Mouse (Mus musculus) adrenal gland, postnatal 14 days (tissue): ENCODE data around the gene Schip1. TPM values are rescaled to one million over a fixed set of nuclear protein-coding genes. Genes with fewer than 3 reads are reported as not detected.

Experiments used
- DNase-seq: peaks from one replicate; pipeline ENCODE4 v3.0.0; 2021; ENCODE audit warnings: mixed read lengths
- total RNA-seq: library from RNA; stranded (reverse); gene quantifications from 2 replicates; pipeline ENCODE4 v1.2.3, GENCODE M21; 2021

The Schip1 gene
- total RNA-seq, 1 experiment from 2014 or later, result 15.8 TPM

DNA sequence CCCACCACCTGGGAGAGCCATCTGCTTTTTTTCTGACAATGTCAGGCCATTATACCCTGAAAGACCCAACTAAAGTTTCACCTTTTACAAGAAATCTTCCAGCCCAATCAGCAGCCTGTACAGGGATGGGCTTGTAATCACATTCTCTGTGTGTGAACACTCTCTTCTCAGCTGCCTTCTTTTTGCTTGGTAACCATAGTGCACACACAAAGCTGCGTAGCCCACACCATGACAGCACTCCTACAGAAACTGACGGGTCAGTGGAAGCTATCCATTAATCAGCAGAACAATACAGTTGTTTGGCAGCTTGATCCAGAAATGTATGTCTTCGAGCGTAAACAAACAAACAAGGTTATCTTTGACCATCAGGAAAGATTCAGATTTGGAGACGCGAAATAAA lies 205.6 kb downstream of the Schip1 start:
- no peak for DNase-seq

DNA sequence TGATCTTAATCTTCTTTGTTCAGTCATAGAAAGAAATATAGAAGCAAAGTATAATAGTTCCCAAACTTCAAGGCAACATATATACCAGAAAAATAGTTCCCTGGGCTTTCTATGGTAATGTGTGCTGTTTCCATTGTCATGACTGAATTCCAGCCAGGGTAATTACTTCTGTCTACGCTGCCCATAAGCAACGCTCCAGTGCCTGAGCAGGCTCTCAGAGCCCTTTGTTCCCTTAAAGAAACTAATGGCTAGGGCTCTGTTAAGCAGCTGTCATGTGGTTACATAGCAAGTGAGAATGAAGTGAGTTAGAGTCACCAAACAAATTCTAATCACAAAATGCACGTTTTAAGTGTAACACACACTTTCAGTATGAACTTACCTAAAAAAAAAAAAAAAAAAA lies 206.9 kb downstream of the Schip1 start:
- DNase-seq, result no peak

DNA sequence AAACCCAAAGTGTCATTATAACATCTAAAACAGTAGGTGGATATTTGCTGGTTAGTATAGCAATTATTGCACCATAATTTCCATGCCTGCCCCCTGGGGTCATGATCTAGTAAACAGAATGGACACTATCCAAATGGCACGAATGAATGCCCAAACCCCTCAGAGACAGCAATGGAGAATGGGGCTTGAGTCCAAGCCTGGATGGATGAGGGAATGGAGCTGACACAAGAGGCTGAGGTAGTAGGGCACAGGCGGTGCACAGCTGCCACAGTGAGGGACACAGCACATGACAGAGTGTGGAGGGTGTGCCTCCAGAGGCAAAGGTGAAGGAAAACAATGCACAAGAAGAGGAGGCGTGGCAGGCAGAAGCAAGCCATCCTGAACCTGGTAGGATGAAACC lies 207.3 kb downstream of the Schip1 start:
- DNase-seq, result peak; percentile 5

DNA sequence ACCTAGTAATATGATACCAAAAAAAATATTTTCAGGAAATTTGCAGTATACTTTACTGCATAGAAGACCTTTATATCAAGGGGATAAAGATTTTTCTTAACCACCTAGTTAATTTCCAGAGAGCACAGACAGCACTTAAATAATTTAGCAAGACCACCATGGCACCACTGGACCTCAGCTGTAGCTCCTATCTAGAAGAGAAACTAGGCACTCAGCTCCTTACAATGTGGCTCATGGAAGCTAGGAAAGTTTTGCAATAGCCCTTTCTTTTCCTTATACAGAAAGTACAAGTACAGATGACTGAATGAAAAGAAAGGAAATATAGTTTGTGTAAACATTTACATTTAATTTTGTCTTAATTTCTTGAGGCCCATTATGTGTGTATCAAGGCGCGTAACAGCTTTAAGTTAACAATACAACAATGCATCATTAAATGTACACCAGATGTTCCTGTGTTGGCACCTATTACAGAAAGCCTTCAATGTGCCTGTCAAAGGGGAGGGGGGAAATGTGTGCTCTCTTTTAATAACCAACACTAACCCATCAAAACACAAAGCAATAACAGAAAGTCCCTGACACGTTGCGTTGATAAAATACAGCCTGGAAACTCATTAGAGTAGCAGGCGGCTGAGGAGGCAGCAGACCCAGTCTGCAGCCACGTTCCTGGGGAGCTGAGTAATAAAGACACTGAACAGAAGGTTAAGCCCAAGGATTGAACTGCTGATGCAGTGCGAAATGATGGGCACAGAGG lies 218.4 kb downstream of the Schip1 start:
- DNase-seq, result no peak

DNA sequence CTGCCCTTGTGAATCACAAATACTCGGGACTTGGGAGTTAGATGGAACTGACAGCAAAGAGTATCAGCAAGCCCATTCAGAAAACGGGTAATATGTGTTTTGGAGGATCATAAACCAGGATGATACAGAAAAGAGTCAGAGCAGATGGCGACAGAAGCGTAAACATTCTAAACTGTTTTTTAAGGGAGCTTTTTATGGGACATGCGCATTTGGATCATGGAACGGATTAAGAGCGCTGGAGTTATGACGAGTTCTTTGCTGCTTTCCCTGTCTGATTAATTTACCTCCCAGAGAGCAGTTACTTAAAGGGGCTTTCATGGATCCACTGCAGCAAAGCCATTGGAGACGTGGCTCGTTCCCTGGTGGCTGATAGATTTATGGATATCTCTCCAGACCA lies 219.0 kb downstream of the Schip1 start:
- DNase-seq, result no peak

DNA sequence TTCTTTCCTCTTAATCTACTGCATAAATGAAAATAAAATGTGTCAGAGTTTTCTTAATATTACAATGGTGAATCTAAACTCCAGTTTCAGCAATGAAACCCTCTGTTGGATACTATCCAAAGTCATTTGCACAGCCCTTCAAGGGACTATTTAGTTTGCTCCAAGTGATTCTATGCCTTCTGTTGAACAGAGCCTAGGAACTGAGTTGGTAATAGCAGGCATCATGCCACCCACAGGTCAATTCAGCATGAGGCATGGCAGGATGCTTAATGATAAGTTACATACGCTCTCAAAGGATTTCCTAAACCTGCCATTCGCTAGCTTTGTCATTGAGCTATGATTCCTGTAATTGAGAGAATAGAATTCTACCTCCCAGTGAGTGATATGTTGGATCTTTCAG lies 219.9 kb downstream of the Schip1 start:
- DNase-seq, result no peak

DNA sequence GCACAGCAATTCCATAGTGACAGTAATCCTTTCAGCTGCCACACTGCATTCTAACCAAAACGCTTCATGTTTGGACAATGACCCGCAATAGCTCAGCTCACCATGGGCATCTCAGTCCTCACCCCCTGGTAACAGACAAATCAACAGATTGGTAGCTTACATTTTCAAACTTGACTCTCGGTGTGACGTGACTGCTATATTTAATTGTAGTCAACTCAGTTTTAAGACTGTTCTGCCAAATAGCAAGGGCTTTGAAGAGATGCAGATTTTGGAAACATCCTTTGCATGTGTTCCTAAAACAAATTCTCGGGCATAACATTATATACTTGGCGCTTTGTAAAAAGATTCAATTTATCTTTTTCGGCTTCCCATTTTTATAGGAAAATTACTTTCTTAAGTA lies 232.2 kb downstream of the Schip1 start:
- DNase-seq, result no peak

DNA sequence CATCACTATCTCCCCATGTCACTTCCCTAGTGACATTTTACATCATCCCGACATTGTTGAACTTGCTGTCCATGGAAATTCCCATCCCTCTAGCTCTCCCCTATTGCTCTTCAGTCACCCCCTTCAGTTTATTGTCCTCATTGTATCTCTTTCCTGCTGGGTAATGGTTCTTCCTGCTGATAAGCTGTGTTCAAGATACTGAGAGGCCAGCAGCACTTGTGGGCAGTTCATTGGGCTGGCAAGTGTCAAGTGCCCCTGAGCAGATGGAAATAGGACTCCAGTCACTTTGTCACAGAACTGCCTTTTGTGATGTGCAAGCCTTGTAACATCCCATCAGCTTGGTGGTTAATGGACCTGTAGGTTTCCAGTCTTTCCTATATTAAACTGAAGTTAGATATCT lies 241.0 kb downstream of the Schip1 start:
- no peak for DNase-seq

DNA sequence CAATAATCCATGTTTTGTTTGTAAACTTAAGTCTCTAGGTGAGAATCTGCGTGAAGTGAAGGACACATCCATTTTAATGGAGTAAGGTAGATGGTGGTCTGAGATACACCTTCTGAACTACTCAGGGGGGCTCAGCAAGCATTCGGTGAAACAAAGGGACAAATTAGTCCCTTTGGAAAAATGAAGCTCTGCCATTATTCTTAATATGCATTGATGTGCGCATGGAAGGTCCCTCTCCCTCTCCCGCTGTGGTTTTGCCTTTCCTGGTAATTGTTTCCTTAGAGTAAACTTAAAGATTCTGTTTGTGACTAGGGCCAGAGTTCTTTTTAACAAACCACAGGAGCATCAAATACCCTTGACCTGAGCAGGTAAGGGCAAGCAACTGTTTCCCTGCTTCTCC lies 242.1 kb downstream of the Schip1 start:
- no peak for DNase-seq

DNA sequence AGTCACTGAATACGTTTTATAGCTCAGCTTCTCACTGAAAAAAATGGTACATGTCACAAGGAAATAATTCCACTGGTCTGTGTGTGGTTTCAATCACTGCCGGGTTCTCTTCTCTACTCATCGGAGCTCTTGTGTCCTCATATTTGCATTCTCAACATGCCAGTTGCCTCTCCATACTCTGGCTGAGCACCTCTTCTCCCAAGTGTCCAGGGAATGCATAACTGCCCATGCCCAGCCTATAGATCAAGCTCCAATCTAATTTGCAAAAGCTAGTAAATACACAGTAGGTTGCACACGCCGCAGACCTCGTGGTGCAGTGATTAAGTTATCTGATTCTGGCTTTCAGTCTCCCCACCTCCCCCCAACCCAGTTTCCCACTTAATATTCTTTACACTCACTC lies 261.0 kb downstream of the Schip1 start:
- no peak for DNase-seq

DNA sequence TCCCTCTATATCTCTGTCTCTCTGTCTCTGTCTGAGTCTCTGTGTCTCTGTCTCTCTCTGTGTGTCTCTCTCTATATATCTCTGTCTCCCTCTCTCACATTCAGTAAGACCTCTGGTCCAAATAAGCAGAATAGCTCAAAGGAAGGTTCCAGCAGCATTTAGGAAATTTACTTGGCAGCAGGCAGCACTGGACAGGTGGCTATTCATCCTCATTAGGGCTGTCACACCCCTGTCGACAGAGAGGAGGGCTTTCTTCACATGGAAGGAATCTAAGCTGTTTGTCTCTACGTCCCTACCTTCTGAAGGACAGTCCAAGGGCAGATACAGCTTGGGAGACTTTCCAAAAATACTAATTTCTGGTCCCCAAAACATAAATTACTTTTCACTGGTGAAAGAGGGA lies 267.9 kb downstream of the Schip1 start:
- no peak for DNase-seq

DNA sequence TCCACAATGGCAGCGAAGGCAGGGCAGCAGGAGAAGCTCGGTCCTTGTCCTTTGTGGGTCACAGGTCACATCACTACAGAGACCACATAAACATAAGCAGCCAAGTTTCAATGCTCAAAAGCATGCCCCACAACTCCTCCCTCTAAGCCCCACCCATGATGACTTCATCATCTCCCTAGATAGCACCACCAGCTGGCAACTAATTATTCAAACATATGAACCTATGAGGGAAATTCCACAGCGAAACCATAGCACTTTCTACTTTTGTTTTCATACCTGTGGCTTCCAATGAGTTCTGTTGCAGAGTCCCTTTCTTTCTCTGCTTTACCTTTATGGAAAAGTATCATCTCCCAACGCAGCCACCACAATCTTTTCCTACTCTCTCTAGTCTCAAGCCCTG lies 270.9 kb downstream of the Schip1 start:
- no peak for DNase-seq

DNA sequence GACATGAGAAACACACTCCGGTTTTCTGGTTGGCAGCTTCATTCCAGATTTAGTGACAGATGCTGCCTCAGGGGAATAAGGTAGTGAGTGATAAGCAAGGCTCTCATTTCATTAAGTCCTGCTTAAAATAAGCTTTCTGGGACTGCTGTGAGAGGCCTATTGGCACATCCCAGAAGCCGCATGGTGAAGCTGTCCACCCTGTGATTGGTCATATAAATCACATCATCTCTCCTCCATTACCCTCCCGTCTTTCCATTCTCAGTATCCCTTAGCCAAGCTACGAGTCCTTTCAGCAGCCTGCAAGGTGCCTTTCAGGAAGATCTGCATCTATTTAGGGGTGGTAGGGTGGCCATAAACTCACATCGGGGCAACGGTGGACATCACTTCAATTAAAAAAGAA lies 286.0 kb downstream of the Schip1 start:
- DNase-seq, result no peak

DNA sequence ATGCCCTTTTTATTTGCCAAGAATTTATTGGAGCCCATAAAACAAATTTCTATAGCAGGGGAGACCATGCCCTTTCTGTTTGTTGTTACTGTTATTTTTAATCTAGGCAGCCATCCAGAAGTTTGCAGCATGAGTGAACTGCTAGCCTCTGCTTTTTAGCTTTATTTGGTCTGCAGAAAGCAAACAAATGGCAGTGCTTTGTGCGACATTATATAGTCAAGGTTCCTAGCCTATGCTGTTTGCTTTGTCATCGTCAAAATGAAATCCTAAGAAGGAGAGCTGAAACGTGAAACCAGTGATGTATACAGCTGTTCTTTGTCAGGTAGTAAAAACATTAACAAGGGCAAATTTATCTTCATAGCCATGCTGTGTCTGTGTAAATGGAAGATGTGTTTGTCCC lies 286.9 kb downstream of the Schip1 start:
- DNase-seq, result no peak

DNA sequence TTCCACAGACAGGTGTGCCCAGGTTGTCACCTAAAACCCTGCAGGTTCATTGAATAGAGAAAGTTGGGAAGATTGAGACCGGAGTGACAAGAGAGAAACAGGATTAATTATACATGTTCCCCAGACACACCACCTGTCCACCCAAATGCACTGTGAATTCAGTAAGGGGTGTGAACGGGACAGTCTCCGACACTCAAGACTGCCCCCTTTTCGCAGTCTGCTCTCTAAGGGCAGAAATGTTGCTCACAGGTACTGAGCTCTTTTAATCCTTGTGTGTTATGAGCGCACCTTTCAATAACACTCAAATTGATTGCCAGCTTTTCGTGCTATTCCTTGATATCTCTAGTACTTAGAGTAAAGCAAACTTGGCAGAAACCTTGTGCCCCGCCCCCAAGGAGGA lies 288.4 kb downstream of the Schip1 start:
- no peak for DNase-seq

DNA sequence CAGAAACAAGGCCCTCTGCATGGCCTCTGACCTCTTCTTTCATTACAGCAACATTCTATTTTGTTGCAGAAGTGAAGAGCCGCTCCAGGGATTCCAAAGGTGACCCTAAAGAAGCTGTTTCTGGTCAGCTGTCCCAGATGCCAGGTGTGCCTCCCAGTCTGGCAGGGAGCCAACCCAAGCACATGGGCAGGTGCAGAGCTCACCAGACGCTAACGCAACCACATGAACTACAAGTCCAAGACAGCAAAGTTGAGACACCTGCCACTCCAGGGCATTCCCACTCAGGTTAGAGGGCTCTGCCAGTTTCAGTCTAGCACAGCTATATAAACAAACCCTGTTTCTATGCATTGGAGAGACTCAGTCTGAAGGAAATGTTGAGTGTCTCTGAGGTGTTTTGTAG lies 288.9 kb downstream of the Schip1 start:
- DNase-seq, result no peak

DNA sequence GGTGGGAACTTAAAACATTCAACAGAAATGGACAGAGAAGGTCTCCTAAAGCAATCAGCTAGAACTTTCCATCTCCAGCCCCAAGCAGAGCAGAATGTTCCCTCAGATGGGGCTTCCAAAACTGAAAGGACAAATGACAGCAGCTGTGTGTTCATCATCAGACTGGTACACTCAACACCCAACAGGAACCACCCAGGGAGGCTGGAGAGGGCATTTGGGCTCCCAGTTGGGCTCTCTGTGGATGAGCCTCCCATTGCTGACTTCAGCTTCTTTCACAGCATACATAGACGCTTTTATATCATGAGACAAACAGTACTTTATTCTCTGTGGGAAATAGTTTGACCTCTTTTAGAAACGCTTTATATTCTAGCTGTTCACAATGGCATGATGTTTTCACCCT lies 291.9 kb downstream of the Schip1 start:
- no peak for DNase-seq

DNA sequence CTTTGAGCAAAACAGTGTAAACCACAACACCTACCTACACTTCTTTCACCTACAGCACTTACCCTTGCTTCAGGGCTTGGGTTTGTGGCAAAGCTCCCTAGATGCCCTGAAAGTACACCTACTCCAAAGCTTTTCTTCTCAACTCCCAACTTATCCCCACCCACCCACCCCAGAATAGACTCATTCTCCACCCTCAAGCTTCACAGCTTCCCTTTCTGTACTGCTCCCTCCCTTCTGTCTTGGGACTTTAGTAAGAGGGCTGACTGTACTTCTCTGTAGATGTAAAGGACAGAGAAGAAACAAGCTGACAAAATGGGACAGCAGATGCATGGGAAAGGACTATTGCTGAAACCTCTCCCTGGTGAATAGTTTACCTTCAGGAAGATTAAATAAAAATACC lies 303.4 kb downstream of the Schip1 start:
- no peak for DNase-seq

DNA sequence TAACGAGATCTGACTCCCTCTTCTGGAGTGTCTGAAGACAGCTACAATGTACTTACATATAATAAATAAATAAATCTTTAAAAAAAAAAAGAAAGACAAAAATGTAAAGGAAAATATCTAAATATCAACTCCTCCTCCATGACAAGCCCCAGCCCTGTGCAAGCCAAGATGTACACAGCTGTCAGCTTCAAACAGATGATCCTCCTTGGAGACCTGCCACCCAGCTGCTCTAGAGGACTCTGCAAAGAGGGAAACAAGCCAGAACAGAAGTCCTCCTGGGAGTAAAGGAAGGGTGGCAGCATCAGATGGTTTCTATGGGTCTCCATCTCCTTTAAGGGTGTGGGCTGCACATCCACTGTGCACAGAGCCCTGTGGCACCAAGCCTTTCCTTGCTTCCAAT lies 308.3 kb downstream of the Schip1 start:
- DNase-seq, result no peak

DNA sequence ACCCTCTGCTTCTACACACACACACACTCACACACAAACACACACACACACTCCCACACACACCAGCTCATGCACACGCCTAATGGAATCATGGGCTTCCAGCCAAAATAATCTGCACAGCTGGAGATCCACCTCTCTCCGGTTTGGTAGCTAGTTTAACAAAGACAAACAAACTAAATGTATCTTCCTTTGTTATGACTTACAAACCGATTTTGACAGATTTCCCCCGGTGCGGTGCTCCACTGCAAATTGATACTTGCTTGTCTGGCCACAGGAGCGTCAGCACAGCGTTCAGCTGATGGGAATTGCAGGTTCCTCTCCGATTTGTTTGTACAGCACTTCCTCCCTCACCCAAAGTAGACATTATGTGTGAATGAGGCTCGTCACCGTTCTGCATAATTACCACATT lies 310.5 kb downstream of the Schip1 start:
- DNase-seq, result no peak

DNA sequence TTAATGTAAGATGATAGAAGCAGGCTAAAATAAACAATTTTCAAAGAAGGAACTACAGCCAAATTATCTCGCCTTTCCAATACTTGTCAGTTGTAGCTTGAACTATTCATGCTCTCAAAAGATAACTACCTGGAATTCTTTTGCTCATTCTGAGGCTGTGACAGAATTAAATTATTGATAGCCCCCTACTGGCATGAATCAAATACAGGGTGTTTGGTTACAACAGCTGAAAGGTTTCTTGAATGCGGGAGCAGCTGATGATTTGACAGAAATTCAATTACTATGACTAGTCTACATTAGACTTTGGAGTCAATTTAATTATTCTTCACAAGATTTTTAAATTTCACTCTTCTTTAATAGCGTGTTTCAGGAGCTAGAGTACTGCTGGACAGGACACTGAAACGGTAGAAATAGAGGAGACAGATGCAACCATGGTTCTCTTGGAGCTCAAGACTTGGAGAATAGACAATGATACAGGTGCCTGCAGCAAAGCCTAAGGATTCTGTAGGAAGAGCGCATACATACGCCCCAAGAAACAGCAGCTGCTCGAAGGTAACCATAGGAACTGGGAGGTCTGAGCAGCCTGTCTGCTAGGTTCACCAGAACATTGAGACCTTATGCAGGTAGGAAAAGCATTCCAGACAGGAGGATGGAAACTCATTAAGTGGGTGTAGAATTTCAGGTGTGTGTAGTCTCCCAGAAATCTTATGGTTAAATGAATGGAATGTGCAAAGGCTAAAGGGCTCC lies 313.0 kb downstream of the Schip1 start:
- no peak for DNase-seq

DNA sequence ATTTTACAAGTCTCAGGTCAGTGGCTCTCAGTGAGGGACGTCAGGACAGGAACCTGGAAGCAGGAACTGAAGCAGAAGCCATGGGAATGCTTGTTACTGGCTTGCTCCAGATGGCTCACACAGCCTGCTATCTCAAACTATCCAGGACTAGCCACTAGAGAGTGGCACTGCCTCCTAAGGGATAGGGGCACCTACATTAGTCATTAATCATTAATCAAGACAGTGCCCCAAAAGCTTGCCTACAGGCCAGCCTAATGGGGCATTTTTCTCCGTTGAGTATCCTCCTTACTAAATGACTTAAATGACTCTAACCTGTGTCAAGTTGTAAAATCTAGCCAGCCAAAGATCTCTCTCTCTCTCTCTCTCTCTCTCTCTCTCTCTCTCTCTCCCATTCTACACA lies 314.2 kb downstream of the Schip1 start:
- DNase-seq, result no peak

DNA sequence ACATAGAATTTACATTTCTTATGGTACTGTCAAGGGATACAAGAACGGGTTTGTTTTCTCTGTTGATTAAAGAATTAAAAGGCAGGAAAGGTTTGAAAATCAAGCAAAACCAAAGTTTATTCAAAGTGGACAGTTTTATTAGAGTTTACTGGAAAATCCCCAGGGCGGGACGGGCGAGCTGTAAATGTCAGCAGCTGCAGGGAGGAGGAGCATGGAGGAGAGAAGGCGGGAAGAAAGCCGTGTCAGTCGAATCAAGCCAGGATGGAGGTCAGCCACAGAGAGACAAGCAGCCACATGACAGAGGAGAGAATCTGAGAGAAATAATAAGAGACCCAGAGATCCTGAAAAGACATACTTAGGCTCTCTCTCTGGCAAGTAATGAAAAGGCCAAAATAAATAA lies 314.6 kb downstream of the Schip1 start:
- peak; percentile 12 for DNase-seq

DNA sequence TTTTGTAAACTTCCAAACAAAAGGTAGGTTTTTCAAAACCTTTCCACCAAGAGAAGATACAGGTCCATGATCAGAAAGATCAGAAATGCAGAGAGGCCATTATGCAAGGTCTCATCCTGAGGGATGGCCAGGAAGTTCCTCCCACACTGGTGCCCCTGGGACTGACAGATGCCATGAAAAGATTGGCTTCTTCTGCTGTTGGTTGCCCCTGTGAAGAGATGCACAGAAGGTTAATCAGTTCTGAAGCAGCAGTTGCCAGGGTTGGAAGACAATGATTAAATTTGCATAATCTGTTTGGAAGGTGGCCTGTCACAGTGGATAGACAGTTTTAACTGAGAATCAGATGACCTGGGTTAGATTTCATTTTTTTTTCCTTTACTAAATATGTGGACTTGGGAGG lies 319.1 kb downstream of the Schip1 start:
- no peak for DNase-seq
